In genomic region chr10:42879269-42879681, GRCm38 (mm10) we compare ENCODE assay signal across 23 mouse cellular contexts. TPM values are rescaled to one million over a fixed set of nuclear protein-coding genes. Genes with fewer than 3 reads are reported as not detected.
DNase-seq lines count a peak whose midpoint lies in the region; ATAC-seq and TF ChIP-seq lines count a peak whose summit lies in the region.
"Had no signal": no experiment of that assay in that cellular context is flagged by ENCODE, and none has a peak within 500 bp of the region (broad histone marks: within the 10 kb centered on the region; RNA-seq: fewer than 3 reads in every experiment).

No protein-coding gene starts in this region.

- DNase-seq in hindbrain, embryonic 11.5 days (ENCODE audit: low spot score) = no peak
- peak; percentile 22 for DNase-seq in kidney, postnatal 10 days
- DNase-seq in kidney, adult 18-20 months = no peak
- DNase-seq in midbrain, postnatal 0 days (ENCODE audit: low spot score) = peak; percentile 53
- DNase-seq: adrenal gland, postnatal 25 days; B cell, adult 2 months; cerebellum, adult 11 months; cerebellum, postnatal 36 days; gastrocnemius, postnatal 10 days; heart, adult 18-20 months; heart, postnatal 36 days; liver, postnatal 0 days; midbrain, embryonic 14.5 days; right cerebral cortex, postnatal 4 days; thymus, postnatal 25 days had no signal

- WGBS in hindbrain, embryonic 15.5 days = 72% methylated on average over 5 of the region's 5 CpGs
- 74% methylated on average over 5 of the region's 5 CpGs for WGBS in hindbrain, embryonic 11.5 days
- WGBS in midbrain, postnatal 0 days = 71% methylated on average over 5 of the region's 5 CpGs
- 65% methylated on average over 5 of the region's 5 CpGs for WGBS in midbrain, embryonic 16.5 days
- WGBS in stomach, embryonic 16.5 days = 49% methylated on average over 5 of the region's 5 CpGs

- H3K27ac ChIP-seq in hindbrain, embryonic 15.5 days (replicated peaks) = no peak overlapping the region
- H3K27ac ChIP-seq in hindbrain, embryonic 11.5 days (ENCODE audit: low read depth, low read length) = no peak overlapping the region
- no peak overlapping the region for H3K27ac ChIP-seq in midbrain, postnatal 0 days (ENCODE audit: low read depth, low read length)
- no peak overlapping the region for H3K27ac ChIP-seq in midbrain, embryonic 16.5 days (ENCODE audit: low read length)
- peak overlapping the region; percentile 67; the same call in 1 of the 2 replicates for H3K27ac ChIP-seq in stomach, embryonic 16.5 days (ENCODE audit: low read length)
- H3K27ac ChIP-seq: embryonic facial prominence, embryonic 15.5 days; heart, embryonic 13.5 days; neural tube, embryonic 15.5 days had no signal

- H3K9me3 ChIP-seq in hindbrain, embryonic 15.5 days = no peaks in the 10 kb centered on the region
- no peaks in the 10 kb centered on the region for H3K9me3 ChIP-seq in hindbrain, embryonic 11.5 days (ENCODE audit: control insufficient read depth, low read length)
- H3K9me3 ChIP-seq in midbrain, postnatal 0 days (ENCODE audit: low read length) = no peaks in the 10 kb centered on the region
- H3K9me3 ChIP-seq in midbrain, embryonic 16.5 days (replicated peaks; ENCODE audit: control insufficient read depth, low read length, poor library complexity, severe bottlenecking) = no peaks in the 10 kb centered on the region
- no peaks in the 10 kb centered on the region for H3K9me3 ChIP-seq in stomach, embryonic 16.5 days (replicated peaks; ENCODE audit: control insufficient read depth, low read length)
- H3K9me3 ChIP-seq: embryonic facial prominence, embryonic 15.5 days; heart, embryonic 13.5 days; neural tube, embryonic 15.5 days had no signal

- TF ChIP-seq CTCF in midbrain, postnatal 0 days (IDR thresholded peaks at IDR 0.05) = no peak

- H3K4me1 ChIP-seq in hindbrain, embryonic 15.5 days (replicated peaks) = no peaks in the 10 kb centered on the region
- no peaks in the 10 kb centered on the region for H3K4me1 ChIP-seq in hindbrain, embryonic 11.5 days (replicated peaks; ENCODE audit: control insufficient read depth, insufficient read depth, low read length)
- no peaks in the 10 kb centered on the region for H3K4me1 ChIP-seq in midbrain, postnatal 0 days (ENCODE audit: insufficient read depth, low read length)
- peaks cover 2% of the 10 kb centered on the region; the same call in 1 of the 2 replicates for H3K4me1 ChIP-seq in midbrain, embryonic 16.5 days (ENCODE audit: control insufficient read depth, insufficient read depth, low read length)
- no peaks in the 10 kb centered on the region for H3K4me1 ChIP-seq in stomach, embryonic 16.5 days (ENCODE audit: control insufficient read depth, insufficient read depth, low read length)
- H3K4me1 ChIP-seq: embryonic facial prominence, embryonic 15.5 days; neural tube, embryonic 15.5 days had no signal

- no peaks in the 10 kb centered on the region for H3K27me3 ChIP-seq in hindbrain, embryonic 15.5 days
- H3K27me3 ChIP-seq in hindbrain, embryonic 11.5 days (ENCODE audit: control insufficient read depth, insufficient read depth, low read length) = no peaks in the 10 kb centered on the region
- H3K27me3 ChIP-seq in midbrain, postnatal 0 days (ENCODE audit: insufficient read depth, low read length) = no peaks in the 10 kb centered on the region
- H3K27me3 ChIP-seq in midbrain, embryonic 16.5 days (ENCODE audit: control insufficient read depth, insufficient read depth, low read depth, low read length) = no peaks in the 10 kb centered on the region
- H3K27me3 ChIP-seq in stomach, embryonic 16.5 days (ENCODE audit: control insufficient read depth, insufficient read depth, low read length) = no peaks in the 10 kb centered on the region
- H3K27me3 ChIP-seq: embryonic facial prominence, embryonic 15.5 days; neural tube, embryonic 15.5 days had no signal

- no peaks in the 10 kb centered on the region for H3K36me3 ChIP-seq in hindbrain, embryonic 15.5 days
- H3K36me3 ChIP-seq in hindbrain, embryonic 11.5 days (ENCODE audit: control insufficient read depth, insufficient read depth, low read length) = no peaks in the 10 kb centered on the region
- H3K36me3 ChIP-seq in midbrain, postnatal 0 days (ENCODE audit: insufficient read depth, low read length) = no peaks in the 10 kb centered on the region
- H3K36me3 ChIP-seq in midbrain, embryonic 16.5 days (ENCODE audit: control insufficient read depth, insufficient read depth, low read length) = no peaks in the 10 kb centered on the region
- H3K36me3 ChIP-seq in stomach, embryonic 16.5 days (ENCODE audit: control insufficient read depth, insufficient read depth, low read length) = no peaks in the 10 kb centered on the region
- H3K36me3 ChIP-seq: embryonic facial prominence, embryonic 15.5 days; heart, embryonic 13.5 days; neural tube, embryonic 15.5 days had no signal

- no peak overlapping the region for H3K9ac ChIP-seq in hindbrain, embryonic 15.5 days
- H3K9ac ChIP-seq in hindbrain, embryonic 11.5 days (ENCODE audit: low read depth, low read length) = no peak overlapping the region
- H3K9ac ChIP-seq in midbrain, postnatal 0 days (replicated peaks; ENCODE audit: low read length, poor library complexity, severe bottlenecking) = no peak overlapping the region
- no peak overlapping the region for H3K9ac ChIP-seq in midbrain, embryonic 16.5 days (ENCODE audit: low read depth, low read length)
- no peak overlapping the region for H3K9ac ChIP-seq in stomach, embryonic 16.5 days (ENCODE audit: low read length)
- H3K9ac ChIP-seq: embryonic facial prominence, embryonic 15.5 days; heart, embryonic 13.5 days; liver, postnatal 0 days; neural tube, embryonic 15.5 days had no signal

- H3K4me2 ChIP-seq in hindbrain, embryonic 15.5 days = no peak overlapping the region
- no peak overlapping the region for H3K4me2 ChIP-seq in hindbrain, embryonic 11.5 days (replicated peaks; ENCODE audit: low read depth, low read length)
- no peak overlapping the region for H3K4me2 ChIP-seq in midbrain, postnatal 0 days (ENCODE audit: low read depth, low read length, poor library complexity, severe bottlenecking)
- H3K4me2 ChIP-seq in midbrain, embryonic 16.5 days (ENCODE audit: low read length) = no peak overlapping the region
- 0 out of 2 replicates have a peak overlapping the region, but pooled peaks have one; percentile 16 for H3K4me2 ChIP-seq in stomach, embryonic 16.5 days (ENCODE audit: low read depth, low read length)
- H3K4me2 ChIP-seq: embryonic facial prominence, embryonic 15.5 days; heart, embryonic 13.5 days; neural tube, embryonic 15.5 days had no signal

- peak; percentile 49; the same call in 1 of the 2 replicates for ATAC-seq in hindbrain, embryonic 15.5 days (ENCODE audit: low FRiP score, low read depth)
- ATAC-seq in hindbrain, embryonic 11.5 days (ENCODE audit: low FRiP score) = no peak
- no peak for ATAC-seq in midbrain, postnatal 0 days (ENCODE audit: low FRiP score)
- no peak for ATAC-seq in midbrain, embryonic 16.5 days
- ATAC-seq in stomach, embryonic 16.5 days (ENCODE audit: insufficient read depth, low FRiP score) = peak; percentile 89
- ATAC-seq in megakaryocyte-erythroid progenitor cell, adult 5-6 weeks (replicated peaks; ENCODE audit: low FRiP score, low TSS enrichment, poor library complexity, severe bottlenecking) = no peak
- ATAC-seq: inflammation-experienced regulatory T-cells, adult 6 months; liver, postnatal 0 days had no signal

- H3K4me3 ChIP-seq in hindbrain, embryonic 15.5 days = no peak overlapping the region
- H3K4me3 ChIP-seq in hindbrain, embryonic 11.5 days (ENCODE audit: low read depth, low read length) = no peak overlapping the region
- H3K4me3 ChIP-seq in midbrain, postnatal 0 days (ENCODE audit: low read depth, low read length) = no peak overlapping the region
- no peak overlapping the region for H3K4me3 ChIP-seq in midbrain, embryonic 16.5 days (ENCODE audit: low read depth, low read length)
- no peak overlapping the region for H3K4me3 ChIP-seq in stomach, embryonic 16.5 days (replicated peaks; ENCODE audit: low read length)
- H3K4me3 ChIP-seq: embryonic facial prominence, embryonic 15.5 days; heart, embryonic 13.5 days; neural tube, embryonic 15.5 days had no signal

RNA-seq across cellular contexts. Expression of gene Scml4, which starts 19.1 kb away (rescaled TPM):
- polyA plus RNA-seq in hindbrain, embryonic 15.5 days (2015; fragmentation: Nextera tagmentation; extraction: Ambion mirVana) = 10.6 and 13.2 TPM in 2 replicates
- polyA plus RNA-seq in hindbrain, embryonic 11.5 days (2014; fragmentation: Nextera tagmentation; extraction: Ambion mirVana) = 2.2 and 2.5 TPM in 2 replicates
- 53.8 and 57.1 TPM in 2 replicates for total RNA-seq in midbrain, postnatal 0 days (2014; rRNA removed)
- polyA plus RNA-seq in midbrain, postnatal 0 days (2015; fragmentation: Nextera tagmentation; extraction: Ambion mirVana) = 11.4 and 12.9 TPM in 2 replicates
- 19.5 and 22.0 TPM in 2 replicates for polyA plus RNA-seq in midbrain, embryonic 16.5 days (2015; fragmentation: Nextera tagmentation; extraction: Ambion mirVana)
- 12.2 and 13.8 TPM in 2 replicates for polyA plus RNA-seq in stomach, embryonic 16.5 days (2015; fragmentation: Nextera tagmentation; extraction: Ambion mirVana)
- total RNA-seq in megakaryocyte-erythroid progenitor cell, adult 5-6 weeks (2014; fragmentation: Nextera tagmentation) = 1.5 and 7.1 TPM in 2 replicates
- total RNA-seq in megakaryocyte-erythroid progenitor cell, adult 5-6 weeks (2017) = 0.99 and 2.4 TPM in 2 replicates

Comparison
In these comparisons a context has a peak if more than half of its experiments do, and no peak if none do; other contexts are left out.
1. ATAC-seq: peak in hindbrain, embryonic 15.5 days (single experiment) and stomach, embryonic 16.5 days (single experiment); none in hindbrain, embryonic 11.5 days (single experiment), midbrain, postnatal 0 days (single experiment), midbrain, embryonic 16.5 days (single experiment) and megakaryocyte-erythroid progenitor cell, adult 5-6 weeks (single experiment).
2. DNase-seq: peak in kidney, postnatal 10 days (single experiment) and midbrain, postnatal 0 days (single experiment); none in hindbrain, embryonic 11.5 days (single experiment) and kidney, adult 18-20 months (single experiment).